Mouse (Mus musculus) CH12.LX (cell line): ENCODE measurements around the gene Ucn3. TPM values are rescaled to one million over a fixed set of nuclear protein-coding genes. Genes with fewer than 3 reads are reported as not detected.

Source experiments
- DNase-seq: peaks from one replicate; pipeline ENCODE4 v3.0.0-alpha.2; 2013; ENCODE audit errors: extremely low read depth
- H3K27ac ChIP-seq: 2 replicates; pipeline ENCODE4 v1.5.1; 2012; ENCODE audit warnings: low read depth, mild to moderate bottlenecking, control low read depth, moderate library complexity; ENCODE audit not compliant: insufficient read depth
- H3K27me3 ChIP-seq: replicated peaks from 2 replicates; pipeline ENCODE3; 2012; ENCODE audit warnings: inconsistent platforms
- H3K36me3 ChIP-seq, 2 experiments: replicated peaks in 1 of 2; 2 replicates each; pipeline versions ENCODE3 to v1.6.1; 2012; ENCODE audit warnings: inconsistent platforms in 1 of 2, low read length in 1 of 2, mild to moderate bottlenecking in 1 of 2, mixed read lengths in 1 of 2, moderate library complexity in 1 of 2; ENCODE audit not compliant: control insufficient read depth in 1 of 2, insufficient read depth in 1 of 2
- H3K4me1 ChIP-seq, 2 experiments: 2 replicates each; pipeline ENCODE4 v1.6.1; 2012; ENCODE audit warnings: inconsistent platforms in 1 of 2, moderate library complexity in 1 of 2; ENCODE audit not compliant: insufficient read depth in 2 of 2, control insufficient read depth in 1 of 2
- H3K4me2 ChIP-seq: 2 replicates; pipeline ENCODE4 v1.6.1; 2012; ENCODE audit warnings: low read depth, mild to moderate bottlenecking, control low read depth; ENCODE audit not compliant: poor library complexity, insufficient read depth, severe bottlenecking
- H3K4me3 ChIP-seq, 3 experiments: fragments of 150-350 bp in 1 of 3; sonication (generic) in 1 of 3; replicated peaks in 1 of 3; 2 replicates each; pipeline versions ENCODE3 to v1.5.1; 2011 to 2012; ENCODE audit warnings: low read depth in 2 of 3, low read length in 2 of 3, mild to moderate bottlenecking in 2 of 3, moderate library complexity in 2 of 3, control low read depth in 1 of 3, improper control_type of control experiment in 1 of 3, inconsistent platforms in 1 of 3, mixed read lengths in 1 of 3; ENCODE audit not compliant: poor library complexity in 1 of 3
- H3K79me2 ChIP-seq: replicated peaks from 2 replicates; pipeline ENCODE4 v1.6.1; 2012; ENCODE audit warnings: mild to moderate bottlenecking, moderate library complexity; ENCODE audit not compliant: control insufficient read depth, poor library complexity, insufficient read depth, severe bottlenecking; ENCODE audit errors: extremely low read depth
- H3K9ac ChIP-seq: 2 replicates; pipeline ENCODE4 v1.6.1; 2012; ENCODE audit warnings: low read depth, mild to moderate bottlenecking, control low read depth, moderate library complexity; ENCODE audit not compliant: insufficient read depth
- H3K9me3 ChIP-seq: replicated peaks from 2 replicates; pipeline ENCODE3; 2012; ENCODE audit warnings: low read length, inconsistent platforms, mixed read lengths
- BHLHE40 ChIP-seq: IDR thresholded peaks from 2 replicates; pipeline ENCODE4 v1.6.1; 2011; ENCODE audit warnings: mild to moderate bottlenecking, low read depth, low read length, improper control_type of control experiment
- CHD1 ChIP-seq: IDR thresholded peaks from 2 replicates; pipeline ENCODE4 v1.6.1; 2012; ENCODE audit warnings: low read depth, low read length, improper control_type of control experiment, inconsistent platforms
- CHD2 ChIP-seq: IDR thresholded peaks from 2 replicates; pipeline ENCODE4 v1.6.1; 2011; ENCODE audit warnings: low read length, improper control_type of control experiment
- CTCF ChIP-seq, 2 experiments: IDR thresholded peaks in 1 of 2; conservative IDR thresholded peaks in 1 of 2; 2 replicates each; pipeline ENCODE4 v1.5.1; 2011 to 2012; ENCODE audit warnings: low read depth in 2 of 2, low read length in 2 of 2, improper control_type of control experiment in 1 of 2, inconsistent platforms in 1 of 2, mild to moderate bottlenecking in 1 of 2, moderate library complexity in 1 of 2
- E2F4 ChIP-seq: IDR thresholded peaks from 2 replicates; pipeline ENCODE4 v1.6.1; 2011; ENCODE audit warnings: low read depth, low read length, improper control_type of control experiment; ENCODE audit not compliant: insufficient replicate concordance
- ELF1 ChIP-seq: IDR thresholded peaks from 2 replicates; pipeline ENCODE4 v1.6.1; 2014; ENCODE audit warnings: low read depth, mild to moderate bottlenecking, inconsistent platforms, low read length, improper control_type of control experiment
- EP300 ChIP-seq: IDR thresholded peaks from 2 replicates; pipeline ENCODE4 v1.6.1; 2011; ENCODE audit warnings: low read length, improper control_type of control experiment
- GABPA ChIP-seq: IDR thresholded peaks from 2 replicates; pipeline ENCODE4 v1.6.1; 2012; ENCODE audit warnings: low read depth, low read length, improper control_type of control experiment, inconsistent platforms; ENCODE audit not compliant: insufficient replicate concordance
- JUN ChIP-seq: IDR thresholded peaks from 2 replicates; pipeline ENCODE4 v1.6.1; 2011; ENCODE audit warnings: low read depth, mild to moderate bottlenecking, low read length, improper control_type of control experiment, moderate library complexity; ENCODE audit not compliant: insufficient read depth
- MEF2A ChIP-seq: IDR thresholded peaks from 2 replicates; pipeline ENCODE4 v1.6.1; 2014; ENCODE audit warnings: low read depth, mild to moderate bottlenecking, inconsistent platforms, low read length, improper control_type of control experiment, borderline replicate concordance
- MYC ChIP-seq: IDR thresholded peaks from 2 replicates; pipeline ENCODE4 v1.6.1; 2011; ENCODE audit warnings: low read depth, mild to moderate bottlenecking, improper control_type of control experiment, low read length
- NELFE ChIP-seq: IDR thresholded peaks from 2 replicates; pipeline ENCODE4 v1.6.1; 2011; ENCODE audit warnings: low read depth, low read length, improper control_type of control experiment
- POLR2A ChIP-seq: IDR thresholded peaks from 2 replicates; pipeline ENCODE4 v1.6.1; 2011; ENCODE audit warnings: low read depth, mild to moderate bottlenecking, improper control_type of control experiment, low read length
- POLR2AphosphoS2 ChIP-seq: IDR thresholded peaks from 2 replicates; pipeline ENCODE4 v1.6.1; 2011; ENCODE audit warnings: low read depth, low read length, improper control_type of control experiment
- SMC3 ChIP-seq: IDR thresholded peaks from 2 replicates; pipeline ENCODE4 v1.6.1; 2011; ENCODE audit warnings: low read depth, low read length, improper control_type of control experiment
- TBP ChIP-seq: conservative IDR thresholded peaks from 2 replicates; pipeline ENCODE4 v1.6.1; 2011; ENCODE audit warnings: low read depth, low read length, improper control_type of control experiment
- TCF12 ChIP-seq: IDR thresholded peaks from 2 replicates; pipeline ENCODE4 v1.6.1; 2014; ENCODE audit warnings: low read depth, mild to moderate bottlenecking, inconsistent platforms, low read length, improper control_type of control experiment
- USF1 ChIP-seq: IDR thresholded peaks from 2 replicates; pipeline ENCODE4 v1.6.1; 2014; ENCODE audit warnings: low read depth, mild to moderate bottlenecking, inconsistent platforms, low read length, improper control_type of control experiment
- USF2 ChIP-seq: conservative IDR thresholded peaks from 2 replicates; pipeline ENCODE4 v1.6.1; 2011; ENCODE audit warnings: low read depth, low read length, improper control_type of control experiment
- ZMIZ1 ChIP-seq: IDR thresholded peaks from 2 replicates; pipeline ENCODE4 v1.6.1; 2012; ENCODE audit warnings: low read depth, mild to moderate bottlenecking, inconsistent platforms, low read length, improper control_type of control experiment
- ZNF384 ChIP-seq: IDR thresholded peaks from 2 replicates; pipeline ENCODE4 v1.6.1; 2012; ENCODE audit warnings: low read depth, low read length, improper control_type of control experiment, inconsistent platforms
- dilution Hi-C: fragments of 300-500 bp; cut with MboI; formaldehyde crosslinking; loops from 2 replicates; pipeline ENCODE4 v1.14.3; 2020; ENCODE audit warnings: low sequenced_read_pairs; ENCODE audit not compliant: extremely low pct_unique_long_range_greater_than_20kb, extremely low pct_ligation_motif_present
- in situ Hi-C: fragments of 300-500 bp; cut with MboI; formaldehyde crosslinking; loops from 3 replicates; pipeline ENCODE4 v1.14.3; 2019; ENCODE audit warnings: low sequenced_read_pairs, low pct_ligation_motif_present, low pct_unique_long_range_greater_than_20kb, mixed read lengths
- polyA plus RNA-seq: library from polyadenylated mRNA; unstranded; fragments of >175 nt; gene quantifications from 2 replicates; pipeline ENCODE4 v1.2.1, GENCODE M21; 2012; ENCODE audit warnings: low read depth; ENCODE audit not compliant: insufficient read length
- total RNA-seq, 2 experiments: library from RNA; depleted of rRNA; stranded (reverse); fragments of 300-350 nt in 1 of 2; fragments of >200 nt in 1 of 2; gene quantifications; 2 replicates each; pipeline ENCODE4 v1.2.3; 2012 to 2014

Ucn3 gene
- total and polyA plus RNA-seq, 3 experiments: not detected

DNA sequence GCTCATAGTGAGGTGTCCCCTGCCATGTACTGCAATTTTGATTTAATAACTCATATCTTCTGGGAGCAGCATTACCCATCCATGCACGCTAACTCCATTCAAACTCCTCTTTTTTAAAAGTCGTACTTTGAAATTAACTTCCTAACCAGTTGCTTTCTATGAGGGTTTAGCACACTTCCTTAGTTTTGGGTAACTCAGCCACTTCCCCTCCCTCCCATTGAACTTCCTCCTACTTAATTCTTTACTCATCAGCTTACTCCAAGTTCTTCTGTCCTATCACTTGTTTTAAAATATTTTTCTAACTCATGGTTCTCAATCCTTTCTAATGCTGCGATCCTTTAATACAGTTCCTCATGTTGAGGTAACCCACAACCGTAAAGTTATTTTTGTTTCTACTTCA lies 23.7 kb upstream of the Ucn3 start:
- in situ Hi-C loops (no loop called here), dilution Hi-C loops (no loop called here)
- H3K27ac ChIP-seq: no peak overlapping the region
- TF ChIP-seq ELF1 (no peak), MYC (no peak), TCF12 (no peak), ZMIZ1 (no peak), SMC3 (no peak), USF2 (no peak), MEF2A (no peak), TBP (no peak), NELFE (no peak), JUN (no peak), CHD1 (no peak), POLR2AphosphoS2 (no peak), BHLHE40 (no peak), E2F4 (no peak), CHD2 (no peak), GABPA (no peak), POLR2A (no peak), USF1 (no peak), EP300 (no peak)
- TF ChIP-seq, all 38 proteins: peak for 0
- no peak overlapping the region for H3K4me3 ChIP-seq
- H3K27me3 ChIP-seq: no peaks in the 10 kb centered on the region
- H3K4me2 ChIP-seq: no peak overlapping the region
- H3K9ac ChIP-seq: no peak overlapping the region
- H3K79me2 ChIP-seq: no peaks in the 10 kb centered on the region
- DNase-seq: no peak
- peaks cover 0 to 10% of the 10 kb centered on the region in 2 experiments; a peak in 1 of 4 replicates for H3K4me1 ChIP-seq
- H3K9me3 ChIP-seq: peaks cover 3% of the 10 kb centered on the region
- no peaks in the 10 kb centered on the region for H3K36me3 ChIP-seq

DNA sequence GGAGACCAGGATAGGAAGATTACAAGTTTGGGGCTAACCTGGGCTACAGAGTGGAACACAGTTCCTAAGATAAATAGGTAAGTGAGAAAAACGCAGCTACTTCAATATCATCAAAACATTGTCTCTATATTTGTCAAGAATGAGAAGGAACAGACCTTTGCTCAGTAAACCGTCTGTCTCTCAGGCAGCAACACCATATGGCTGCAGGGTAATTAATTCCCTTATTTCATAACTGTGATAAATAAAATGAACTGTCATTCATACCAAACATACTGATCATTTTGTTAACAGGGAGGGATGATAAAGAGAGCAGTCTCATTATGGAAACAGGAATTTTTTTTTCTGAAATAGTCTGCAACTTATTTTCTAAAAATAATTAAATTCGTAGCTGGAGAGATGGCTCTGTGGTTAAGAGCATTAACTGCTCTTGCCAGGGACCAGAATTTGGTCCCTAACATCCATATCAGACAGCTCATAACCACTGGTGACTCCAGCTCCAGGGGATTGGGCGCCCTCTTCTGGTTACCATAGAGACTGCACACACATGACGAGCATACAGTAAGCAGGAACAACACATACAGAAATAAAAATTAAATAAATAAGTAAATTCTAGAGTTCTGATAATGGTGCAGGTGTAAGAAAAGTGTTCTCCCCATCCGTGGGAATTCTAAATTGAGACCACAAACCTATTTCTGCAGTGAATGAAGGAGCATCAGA lies 6.2 kb upstream of the Ucn3 start:
- Histone ChIP-seq H3K4me2 (no peak overlapping the region), H3K36me3 (no peaks in the 10 kb centered on the region), H3K27ac (no peak overlapping the region), H3K27me3 (no peaks in the 10 kb centered on the region), H3K4me3 (no peak overlapping the region), H3K79me2 (no peaks in the 10 kb centered on the region), H3K9me3 (no peaks in the 10 kb centered on the region), H3K9ac (no peak overlapping the region), H3K4me1 (no peaks in the 10 kb centered on the region)
- DNase-seq: peak; percentile 7
- dilution Hi-C loops: no loop called here
- TF ChIP-seq CTCF (conservative IDR thresholded peaks at IDR 0.05 in 1 of 2, IDR thresholded peaks at IDR 0.05 in 1 of 2; ENCODE audit: low read depth in 2 of 2, low read length in 2 of 2): 0 out of 4 replicates have a peak, but pooled peaks of 1 of the 2 experiments have one; percentile 22
- no peak for TF ChIP-seq ZNF384
- in situ Hi-C loops: no loop called here
